Mouse (Mus musculus): ENCODE data around the gene Cluh. TPM values are rescaled to one million over a fixed set of nuclear protein-coding genes. Genes with fewer than 3 reads are reported as not detected.
A peak's percentile ranks its signal among the peaks of the same experiment; 100 is the strongest.

Cluh gene
- polyA plus RNA-seq, 1 experiment from 2014 or later: 27.9 TPM

DNA sequence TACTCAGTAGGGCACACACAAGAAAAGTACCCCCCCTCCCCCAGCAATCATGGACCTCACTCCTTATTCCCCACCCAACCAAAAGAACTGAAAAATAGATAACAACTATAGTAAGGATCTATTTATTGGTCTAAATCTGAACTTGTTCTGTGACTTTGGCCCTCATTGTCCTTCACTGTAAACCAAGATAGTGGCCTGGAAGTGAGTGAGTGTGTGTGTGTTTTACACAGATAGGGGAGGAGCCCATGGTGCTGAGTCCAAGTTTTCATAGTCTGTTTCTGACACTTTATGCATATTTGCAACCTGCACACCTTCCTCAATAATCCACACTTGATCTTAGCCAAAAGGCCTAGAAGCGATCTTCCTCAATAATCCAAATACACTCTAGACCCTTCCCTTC is 619 bp upstream of the Cluh start:
- Histone ChIP-seq H3K9ac (peak overlapping the region; percentile 74), H3K4me1 (replicated peaks) (peaks cover 59% of the 10 kb centered on the region), H3K27ac (replicated peaks) (peak overlapping the region; percentile 88), H3K36me3 (replicated peaks) (peaks cover 6% of the 10 kb centered on the region; the same call in 1 of the 2 replicates), H3K9me3 (replicated peaks) (no peaks in the 10 kb centered on the region), H3K27me3 (no peaks in the 10 kb centered on the region; the same call in 1 of the 2 replicates), H3K4me2 (peak overlapping the region; percentile 96), H3K4me3 (replicated peaks) (peak overlapping the region; percentile 89)
- peak; percentile 30; the same call in 1 of the 2 replicates for ATAC-seq (ENCODE audit: insufficient read depth)
- WGBS (ENCODE audit: insufficient replicate concordance): 4% methylated on average over 1 of the region's 1 CpGs

- Histone ChIP-seq H3K36me3 (replicated peaks) (peaks cover 10% of the 10 kb centered on the region; the same call in 1 of the 2 replicates), H3K4me1 (replicated peaks) (peaks cover 67% of the 10 kb centered on the region), H3K4me3 (replicated peaks) (peak overlapping the region; percentile 89), H3K9ac (peak overlapping the region; percentile 74), H3K27me3 (no peaks in the 10 kb centered on the region), H3K27ac (replicated peaks) (peak overlapping the region; percentile 88), H3K4me2 (peak overlapping the region; percentile 96), H3K9me3 (replicated peaks) (no peaks in the 10 kb centered on the region)
- under 1% methylated on average over 51 of the region's 53 CpGs for WGBS (ENCODE audit: insufficient replicate concordance)
- peak; percentile 51 for ATAC-seq (ENCODE audit: insufficient read depth)
These were observed 604 bp downstream of the Cluh start for GRCm38 (mm10) chr11:74649647-74650551.

GRCm38 (mm10) chr11:74650576-74651100 is 1.3 kb downstream of the Cluh start:
- peaks cover 10% of the 10 kb centered on the region; the same call in 1 of the 2 replicates for H3K36me3 ChIP-seq (replicated peaks)
- WGBS (ENCODE audit: insufficient replicate concordance): 44% methylated on average over 4 of the region's 4 CpGs
- peaks cover 71% of the 10 kb centered on the region for H3K4me1 ChIP-seq (replicated peaks)
- no peaks in the 10 kb centered on the region for H3K27me3 ChIP-seq
- ATAC-seq (ENCODE audit: insufficient read depth): no peak
- H3K27ac ChIP-seq (replicated peaks): peak overlapping the region; percentile 88
- H3K4me2 ChIP-seq: peak overlapping the region; percentile 96
- H3K9me3 ChIP-seq (replicated peaks): no peaks in the 10 kb centered on the region
- H3K9ac ChIP-seq: no peak overlapping the region
- H3K4me3 ChIP-seq (replicated peaks): peak overlapping the region; percentile 89

- Histone ChIP-seq H3K27ac (replicated peaks) (no peak overlapping the region), H3K4me2 (peak overlapping the region; percentile 96), H3K27me3 (no peaks in the 10 kb centered on the region), H3K9ac (no peak overlapping the region), H3K9me3 (replicated peaks) (no peaks in the 10 kb centered on the region), H3K4me3 (replicated peaks) (no peak overlapping the region), H3K36me3 (replicated peaks) (peaks cover 30% of the 10 kb centered on the region), H3K4me1 (replicated peaks) (peaks cover 68% of the 10 kb centered on the region)
- ATAC-seq (ENCODE audit: insufficient read depth): no peak
- WGBS (ENCODE audit: insufficient replicate concordance): 73% methylated on average over 4 of the region's 4 CpGs
These were observed 3.5 kb downstream of the Cluh start for GRCm38 (mm10) chr11:74652791-74653191.

- Histone ChIP-seq H3K9ac (no peak overlapping the region), H3K27ac (replicated peaks) (no peak overlapping the region), H3K4me2 (peak overlapping the region; percentile 96), H3K4me3 (replicated peaks) (no peak overlapping the region), H3K9me3 (replicated peaks) (no peaks in the 10 kb centered on the region), H3K27me3 (no peaks in the 10 kb centered on the region), H3K36me3 (replicated peaks) (peaks cover 36% of the 10 kb centered on the region), H3K4me1 (replicated peaks) (peaks cover 62% of the 10 kb centered on the region)
- no peak for ATAC-seq (ENCODE audit: insufficient read depth)
- 63% methylated on average over 6 of the region's 6 CpGs for WGBS (ENCODE audit: insufficient replicate concordance)
These were observed 4.1 kb downstream of the Cluh start for GRCm38 (mm10) chr11:74653385-74653784.

GRCm38 (mm10) chr11:74655941-74656340 is 6.6 kb downstream of the Cluh start:
- no peak overlapping the region for H3K4me2 ChIP-seq
- ATAC-seq (ENCODE audit: insufficient read depth): no peak
- no peaks in the 10 kb centered on the region for H3K27me3 ChIP-seq
- no peak overlapping the region for H3K27ac ChIP-seq (replicated peaks)
- H3K9ac ChIP-seq: no peak overlapping the region
- peaks cover 61% of the 10 kb centered on the region for H3K36me3 ChIP-seq (replicated peaks)
- H3K9me3 ChIP-seq (replicated peaks): no peaks in the 10 kb centered on the region
- WGBS (ENCODE audit: insufficient replicate concordance): 65% methylated on average over 3 of the region's 3 CpGs
- H3K4me3 ChIP-seq (replicated peaks): no peak overlapping the region
- peaks cover 37% of the 10 kb centered on the region for H3K4me1 ChIP-seq (replicated peaks)

- no peak overlapping the region for H3K9ac ChIP-seq
- no peak for ATAC-seq (ENCODE audit: insufficient read depth)
- 88% methylated on average over 13 of the region's 13 CpGs for WGBS (ENCODE audit: insufficient replicate concordance)
These were observed 11.0 kb downstream of the Cluh start for GRCm38 (mm10) chr11:74660336-74660735.

GRCm38 (mm10) chr11:74661641-74662040 is 12.3 kb downstream of the Cluh start:
- Histone ChIP-seq H3K9ac (no peak overlapping the region), H3K36me3 (replicated peaks) (peaks cover 100% of the 10 kb centered on the region), H3K9me3 (replicated peaks) (no peaks in the 10 kb centered on the region), H3K4me1 (replicated peaks) (no peaks in the 10 kb centered on the region), H3K4me2 (no peak overlapping the region), H3K4me3 (replicated peaks) (no peak overlapping the region), H3K27ac (replicated peaks) (no peak overlapping the region), H3K27me3 (no peaks in the 10 kb centered on the region)
- 74% methylated on average over 19 of the region's 19 CpGs for WGBS (ENCODE audit: insufficient replicate concordance)
- ATAC-seq (ENCODE audit: insufficient read depth): no peak

More at GRCm38 (mm10) chr11:74660336-74660735, 11.0 kb downstream of the Cluh start:
- H3K27ac ChIP-seq (replicated peaks): no peak overlapping the region
- H3K4me3 ChIP-seq (replicated peaks): no peak overlapping the region
- H3K36me3 ChIP-seq (replicated peaks): peaks cover 95% of the 10 kb centered on the region
- no peaks in the 10 kb centered on the region for H3K9me3 ChIP-seq (replicated peaks)
- H3K27me3 ChIP-seq: no peaks in the 10 kb centered on the region
- no peaks in the 10 kb centered on the region for H3K4me1 ChIP-seq (replicated peaks)
- H3K4me2 ChIP-seq: no peak overlapping the region

- Histone ChIP-seq H3K4me3 (replicated peaks) (no peak overlapping the region), H3K9ac (no peak overlapping the region), H3K27ac (replicated peaks) (no peak overlapping the region), H3K36me3 (replicated peaks) (peaks cover 100% of the 10 kb centered on the region), H3K4me2 (no peak overlapping the region), H3K9me3 (replicated peaks) (no peaks in the 10 kb centered on the region), H3K27me3 (no peaks in the 10 kb centered on the region), H3K4me1 (replicated peaks) (no peaks in the 10 kb centered on the region)
- WGBS (ENCODE audit: insufficient replicate concordance): 76% methylated on average over 6 of the region's 6 CpGs
- ATAC-seq (ENCODE audit: insufficient read depth): no peak
These were observed 12.9 kb downstream of the Cluh start for GRCm38 (mm10) chr11:74662221-74662620.

- H3K36me3 ChIP-seq (replicated peaks): peaks cover 100% of the 10 kb centered on the region
- H3K9me3 ChIP-seq (replicated peaks): no peaks in the 10 kb centered on the region
- H3K4me2 ChIP-seq: no peak overlapping the region
- no peak overlapping the region for H3K9ac ChIP-seq
- H3K4me3 ChIP-seq (replicated peaks): no peak overlapping the region
- no peak for ATAC-seq (ENCODE audit: insufficient read depth)
- H3K27ac ChIP-seq (replicated peaks): no peak overlapping the region
- WGBS (ENCODE audit: insufficient replicate concordance): 49% methylated on average over 3 of the region's 3 CpGs
- no peaks in the 10 kb centered on the region for H3K27me3 ChIP-seq
- no peaks in the 10 kb centered on the region for H3K4me1 ChIP-seq (replicated peaks)
These were observed 15.0 kb downstream of the Cluh start for GRCm38 (mm10) chr11:74664279-74664678.

DNA sequence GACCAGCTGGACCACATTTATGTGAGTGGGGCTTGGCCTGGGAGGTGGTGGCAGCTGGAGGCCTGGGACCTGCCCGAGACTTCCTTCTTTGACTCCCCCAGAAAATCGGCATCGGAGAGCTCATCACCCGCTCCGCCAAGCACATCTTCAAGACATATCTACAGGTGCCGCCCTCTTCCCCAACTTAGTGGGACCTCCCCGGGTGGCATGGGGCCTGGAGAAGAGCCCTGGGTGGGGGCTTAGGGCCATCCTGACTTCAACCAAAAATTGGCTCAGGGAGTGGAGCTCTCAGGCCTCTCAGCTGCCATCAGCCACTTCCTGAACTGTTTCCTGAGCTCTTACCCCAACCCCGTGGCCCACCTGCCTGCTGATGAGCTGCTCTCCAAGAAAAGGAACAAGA is 15.6 kb downstream of the Cluh start:
- Histone ChIP-seq H3K9ac (no peak overlapping the region), H3K27me3 (no peaks in the 10 kb centered on the region), H3K36me3 (replicated peaks) (peaks cover 100% of the 10 kb centered on the region)

More for the DNA sequence above, 15.6 kb downstream of the Cluh start:
- Histone ChIP-seq H3K4me2 (no peak overlapping the region), H3K4me3 (replicated peaks) (no peak overlapping the region), H3K9me3 (replicated peaks) (no peaks in the 10 kb centered on the region), H3K27ac (replicated peaks) (no peak overlapping the region), H3K4me1 (replicated peaks) (no peaks in the 10 kb centered on the region)
- WGBS (ENCODE audit: insufficient replicate concordance): 60% methylated on average over 8 of the region's 8 CpGs
- no peak for ATAC-seq (ENCODE audit: insufficient read depth)
